27 mouse cellular contexts compared by ENCODE assay signal in genomic region chr6:47532547-47532946, GRCm38 (mm10).
DNase-seq lines count a peak whose midpoint lies in the region; ATAC-seq and TF ChIP-seq lines count a peak whose summit lies in the region.
"Had no signal": no experiment of that assay in that cellular context is flagged by ENCODE, and none has a peak within 500 bp of the region (broad histone marks: within the 10 kb centered on the region; RNA-seq: fewer than 3 reads in every experiment).

No protein-coding gene starts in this region.

- H3K4me2 ChIP-seq in embryonic facial prominence, embryonic 14.5 days (ENCODE audit: low read depth, low read length), result no peak overlapping the region
- H3K4me2 ChIP-seq in kidney, embryonic 15.5 days, result no peak overlapping the region
- no peak overlapping the region for H3K4me2 ChIP-seq in forebrain, postnatal 0 days (ENCODE audit: low read depth)
- H3K4me2 ChIP-seq: embryonic facial prominence, embryonic 12.5 days; forebrain, embryonic 12.5 days; heart, embryonic 13.5 days; hindbrain, embryonic 14.5 days; lung, embryonic 14.5 days; stomach, embryonic 15.5 days had no signal

- no peak overlapping the region for H3K9ac ChIP-seq in embryonic facial prominence, embryonic 14.5 days (ENCODE audit: low read depth, low read length)
- H3K9ac ChIP-seq in kidney, embryonic 15.5 days, result no peak overlapping the region
- H3K9ac ChIP-seq in forebrain, postnatal 0 days, result no peak overlapping the region
- H3K9ac ChIP-seq: embryonic facial prominence, embryonic 12.5 days; forebrain, embryonic 12.5 days; heart, embryonic 13.5 days; hindbrain, embryonic 14.5 days; liver, embryonic 14.5 days; lung, embryonic 14.5 days; stomach, embryonic 15.5 days had no signal

- 0 out of 2 replicates have a peak overlapping the region, but pooled peaks have one; percentile 6 for H3K27ac ChIP-seq in embryonic facial prominence, embryonic 14.5 days (replicated peaks; ENCODE audit: low read depth, low read length)
- no peak overlapping the region for H3K27ac ChIP-seq in embryonic facial prominence, embryonic 10.5 days (replicated peaks)
- no peak overlapping the region for H3K27ac ChIP-seq in kidney, adult 2 months (ENCODE audit: insufficient read depth, low read depth, low read length)
- no peak overlapping the region for H3K27ac ChIP-seq in kidney, embryonic 15.5 days
- no peak overlapping the region for H3K27ac ChIP-seq in forebrain, postnatal 0 days (ENCODE audit: low read depth, low read length)
- H3K27ac ChIP-seq: embryonic facial prominence, embryonic 12.5 days; forebrain, embryonic 12.5 days; heart, adult 2 months; heart, embryonic 13.5 days; hindbrain, embryonic 14.5 days; kidney, postnatal 0 days; liver, embryonic 14.5 days; stomach, embryonic 15.5 days had no signal

- TF ChIP-seq POLR2A in kidney, adult 2 months (IDR thresholded peaks at IDR 0.05; ENCODE audit: low read depth, low read length), result no peak

- DNase-seq in embryonic facial prominence, embryonic 14.5 days (ENCODE audit: low spot score), result no peak
- no peak for DNase-seq in embryonic facial prominence, embryonic 10.5 days (ENCODE audit: low spot score)
- DNase-seq in kidney, adult 2 months, result peak; percentile 21
- DNase-seq in fibroblast of lung, adult 2 months (ENCODE audit: low read depth), result peak; percentile 15
- no peak for DNase-seq in forebrain, postnatal 0 days
- no peak for DNase-seq in retina, postnatal 1 day
- DNase-seq: adrenal gland, postnatal 10 days; cerebellum, adult 11 months; cerebellum, adult 9-10 months; cerebellum, postnatal 36 days; heart, adult 2 months; kidney, adult 18-20 months; kidney, postnatal 4 days; liver; lung, embryonic 14.5 days; lung, postnatal 14 days; midbrain, embryonic 14.5 days; right cerebral cortex, postnatal 25 days had no signal

- ATAC-seq in embryonic facial prominence, embryonic 14.5 days (ENCODE audit: low read depth), result no peak
- ATAC-seq in kidney, embryonic 15.5 days (replicated peaks; ENCODE audit: low FRiP score), result no peak
- no peak for ATAC-seq in forebrain, postnatal 0 days

- no peaks in the 10 kb centered on the region for H3K4me1 ChIP-seq in embryonic facial prominence, embryonic 14.5 days (ENCODE audit: control insufficient read depth, insufficient read depth, low read length)
- H3K4me1 ChIP-seq in embryonic facial prominence, embryonic 10.5 days, result no peaks in the 10 kb centered on the region
- peaks cover 5% of the 10 kb centered on the region; the same call in 1 of the 2 replicates for H3K4me1 ChIP-seq in kidney, adult 2 months (ENCODE audit: control insufficient read depth, insufficient read depth, low read length)
- H3K4me1 ChIP-seq in kidney, embryonic 15.5 days, result no peaks in the 10 kb centered on the region
- H3K4me1 ChIP-seq in forebrain, postnatal 0 days (ENCODE audit: insufficient read depth), result no peaks in the 10 kb centered on the region
- H3K4me1 ChIP-seq: embryonic facial prominence, embryonic 12.5 days; forebrain, embryonic 12.5 days; heart, embryonic 13.5 days; stomach, embryonic 15.5 days had no signal

- TF ChIP-seq CTCF in kidney, adult 2 months (conservative IDR thresholded peaks at IDR 0.05; ENCODE audit: insufficient read depth, insufficient read length, low read depth, low read length), result no peak
- no peak for TF ChIP-seq CTCF in forebrain, postnatal 0 days (IDR thresholded peaks at IDR 0.05; ENCODE audit: low read depth)

- H3K27me3 ChIP-seq in embryonic facial prominence, embryonic 14.5 days (replicated peaks; ENCODE audit: control insufficient read depth, insufficient read depth, low read length), result no peaks in the 10 kb centered on the region
- no peaks in the 10 kb centered on the region for H3K27me3 ChIP-seq in embryonic facial prominence, embryonic 10.5 days (replicated peaks; ENCODE audit: low read depth, poor library complexity, severe bottlenecking)
- no peaks in the 10 kb centered on the region for H3K27me3 ChIP-seq in kidney, adult 2 months (replicated peaks; ENCODE audit: control insufficient read depth, insufficient read depth, low read length)
- no peaks in the 10 kb centered on the region for H3K27me3 ChIP-seq in kidney, embryonic 15.5 days
- H3K27me3 ChIP-seq in forebrain, postnatal 0 days (ENCODE audit: insufficient read depth, low read length), result no peaks in the 10 kb centered on the region
- H3K27me3 ChIP-seq: embryonic facial prominence, embryonic 12.5 days; forebrain, embryonic 12.5 days; heart, embryonic 13.5 days; stomach, embryonic 15.5 days had no signal

- no peaks in the 10 kb centered on the region for H3K9me3 ChIP-seq in embryonic facial prominence, embryonic 14.5 days (ENCODE audit: control insufficient read depth, low read length)
- H3K9me3 ChIP-seq in embryonic facial prominence, embryonic 10.5 days, result no peaks in the 10 kb centered on the region
- H3K9me3 ChIP-seq in kidney, embryonic 15.5 days (replicated peaks), result no peaks in the 10 kb centered on the region
- no peaks in the 10 kb centered on the region for H3K9me3 ChIP-seq in forebrain, postnatal 0 days (ENCODE audit: low read length)
- H3K9me3 ChIP-seq: embryonic facial prominence, embryonic 12.5 days; forebrain, embryonic 12.5 days; heart, embryonic 13.5 days; stomach, embryonic 15.5 days had no signal

- no peak overlapping the region for H3K4me3 ChIP-seq in embryonic facial prominence, embryonic 14.5 days (ENCODE audit: low read depth, low read length)
- H3K4me3 ChIP-seq in embryonic facial prominence, embryonic 10.5 days, result no peak overlapping the region
- H3K4me3 ChIP-seq in kidney, adult 2 months (ENCODE audit: insufficient read depth, low read depth, low read length), result no peak overlapping the region
- H3K4me3 ChIP-seq in kidney, embryonic 15.5 days (replicated peaks), result no peak overlapping the region
- no peak overlapping the region for H3K4me3 ChIP-seq in forebrain, postnatal 0 days (ENCODE audit: low read depth, low read length)
- H3K4me3 ChIP-seq: embryonic facial prominence, embryonic 12.5 days; erythroblast, embryonic 14.5 days; forebrain, embryonic 12.5 days; heart, adult 2 months; heart, embryonic 13.5 days; stomach, embryonic 15.5 days had no signal

- 56% methylated on average over 1 of the region's 1 CpGs for WGBS in embryonic facial prominence, embryonic 14.5 days
- WGBS in embryonic facial prominence, embryonic 10.5 days, result 77% methylated on average over 1 of the region's 1 CpGs
- WGBS in kidney, adult 2 months, result 30% methylated on average over 1 of the region's 1 CpGs
- 83% methylated on average over 1 of the region's 1 CpGs for WGBS in kidney, embryonic 15.5 days
- 82% methylated on average over 1 of the region's 1 CpGs for WGBS in forebrain, postnatal 0 days

- H3K36me3 ChIP-seq in embryonic facial prominence, embryonic 14.5 days (ENCODE audit: control insufficient read depth, insufficient read depth, low read length), result peaks cover 90% of the 10 kb centered on the region
- peaks cover 96% of the 10 kb centered on the region for H3K36me3 ChIP-seq in embryonic facial prominence, embryonic 10.5 days (replicated peaks)
- H3K36me3 ChIP-seq in kidney, adult 2 months (ENCODE audit: control insufficient read depth, insufficient read depth, low read length), result no peaks in the 10 kb centered on the region; the same call in 1 of the 2 replicates
- H3K36me3 ChIP-seq in kidney, embryonic 15.5 days, result peaks cover 92% of the 10 kb centered on the region
- H3K36me3 ChIP-seq in forebrain, postnatal 0 days (ENCODE audit: insufficient read depth), result peaks cover 52% of the 10 kb centered on the region

Comparison
In these comparisons a context has a peak if more than half of its experiments do, and no peak if none do; other contexts are left out.
1. DNase-seq: peak in kidney, adult 2 months (single experiment) and fibroblast of lung, adult 2 months (single experiment); none in embryonic facial prominence, embryonic 14.5 days (single experiment), embryonic facial prominence, embryonic 10.5 days (single experiment), forebrain, postnatal 0 days (single experiment) and retina, postnatal 1 day (single experiment).